Mouse (Mus musculus): ENCODE measurements around the gene Crabp2.

- no peak for TF ChIP-seq CTCF (IDR thresholded peaks at IDR 0.05; ENCODE audit: extremely low read depth, insufficient read depth, insufficient read length, insufficient replicate concordance)
- TF ChIP-seq POLR2A (IDR thresholded peaks at IDR 0.05; ENCODE audit: low read depth, low read length), result no peak
These were observed 9.6 kb downstream of the Crabp2 start for GRCm38 (mm10) chr3:87958056-87958455.

All from spleen, adult 2 months (tissue).